Mouse (Mus musculus): ENCODE results near the gene Scgb1b12. TPM values are rescaled to one million over a fixed set of nuclear protein-coding genes. Genes with fewer than 3 reads are reported as not detected.
"Not testable (repeated sequence)": the region's sequence is repeated elsewhere in the genome, so short reads cannot be mapped to it uniquely, and the experiment has no call there.

Scgb1b12 gene
- polyA plus RNA-seq (2016; fragmentation: Nextera tagmentation; extraction: Ambion mirVana) = not detected in 2 replicates

DNA sequence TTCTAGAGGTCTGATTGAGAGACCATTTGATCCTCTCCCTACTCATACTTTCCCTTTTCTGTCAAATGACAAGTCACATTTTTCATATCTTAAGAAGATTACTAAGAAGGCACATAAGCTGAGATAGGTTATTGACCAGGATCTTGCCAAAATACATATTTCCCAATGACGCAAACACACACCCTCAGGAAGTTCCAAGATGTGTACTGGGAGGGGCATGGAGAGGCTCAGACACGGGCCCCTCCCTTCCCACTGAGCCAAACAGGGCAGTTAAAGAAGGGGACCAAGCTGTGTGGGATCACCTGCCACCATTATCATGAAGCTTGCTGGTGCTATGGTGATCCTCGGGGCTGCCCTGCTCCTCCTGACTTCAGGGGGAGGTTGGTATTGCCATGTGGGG, at the start of gene Scgb1b12:
Scgb1b12 (plus strand) TSS at position 301 of the 400 bp plus-strand sequence.
- ATAC-seq (ENCODE audit: low FRiP score); H3K4me3 ChIP-seq (replicated peaks); H3K4me2 ChIP-seq; H3K9ac ChIP-seq; H3K4me1 ChIP-seq; H3K36me3 ChIP-seq (replicated peaks); H3K27me3 ChIP-seq; H3K9me3 ChIP-seq; H3K27ac ChIP-seq: not testable (repeated sequence)
- WGBS = 100% methylated on average over 2 of the region's 3 CpGs

DNA sequence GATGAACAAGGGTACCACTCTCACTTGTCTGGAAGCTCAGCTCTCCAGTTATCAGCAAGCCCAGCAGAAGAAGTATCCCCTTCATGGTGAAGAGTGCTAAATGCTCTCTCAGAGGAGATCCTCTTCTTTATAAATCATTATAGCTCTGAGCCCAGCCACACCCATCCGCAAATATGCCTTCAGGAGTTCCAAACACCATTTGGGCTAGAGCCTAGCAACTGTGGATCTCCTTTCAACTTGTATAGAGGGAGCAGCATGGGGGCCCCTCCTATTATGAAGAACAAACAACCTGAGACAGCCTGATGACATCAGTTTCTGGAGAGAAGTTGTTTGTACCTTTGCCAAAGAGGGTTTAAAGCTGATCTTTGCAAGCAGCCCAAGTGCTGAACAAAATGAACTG, 6.8 kb upstream of the Scgb1b12 start, which contains the start of gene Scgb2b12:
Scgb2b12 (minus strand) TSS at position 101 of the 400 bp plus-strand sequence.
- not testable (repeated sequence) for ATAC-seq (ENCODE audit: low FRiP score); H3K9me3 ChIP-seq; H3K27me3 ChIP-seq; H3K4me1 ChIP-seq; H3K4me2 ChIP-seq; H3K36me3 ChIP-seq (replicated peaks); H3K4me3 ChIP-seq (replicated peaks); H3K9ac ChIP-seq; H3K27ac ChIP-seq
- WGBS = 97% methylated on average over 1 of the region's 1 CpGs

Other genes with a start within 250 kb of the Scgb1b12 start
- not detected in 2 replicates for gene Scgb1b10, start 233.3 kb upstream of the Scgb1b12 start, polyA plus RNA-seq (2016; fragmentation: Nextera tagmentation; extraction: Ambion mirVana)
- not detected in 2 replicates for gene Scgb2b11, start 123.0 kb upstream of the Scgb1b12 start, polyA plus RNA-seq (2016; fragmentation: Nextera tagmentation; extraction: Ambion mirVana)
- gene Scgb1b11, start 111.3 kb upstream of the Scgb1b12 start, polyA plus RNA-seq (2016; fragmentation: Nextera tagmentation; extraction: Ambion mirVana) = not detected in 2 replicates
- gene Scgb2b12, start 6.9 kb upstream of the Scgb1b12 start, polyA plus RNA-seq (2016; fragmentation: Nextera tagmentation; extraction: Ambion mirVana) = not detected in 2 replicates
- not detected in 2 replicates for gene Scgb1b29, start 107.4 kb downstream of the Scgb1b12 start, polyA plus RNA-seq (2016; fragmentation: Nextera tagmentation; extraction: Ambion mirVana)